Mouse (Mus musculus) gastrocnemius, postnatal 25 days (tissue): ENCODE measurements around the gene Adcy2. TPM values are rescaled to one million over a fixed set of nuclear protein-coding genes. Genes with fewer than 3 reads are reported as not detected.
A peak's percentile ranks its signal among the peaks of the same experiment; 100 is the strongest.

Source experiments
- DNase-seq: peaks from one replicate; pipeline ENCODE4 v3.0.0; 2022
- total RNA-seq, 2 experiments: library from RNA; stranded (reverse); gene quantifications; 1 replicate in 1 of 2; 2 replicates in 1 of 2; pipeline ENCODE4 v1.2.3; 2021

Gene Adcy2
- total RNA-seq, 2 experiments from 2014 or later, result 23.2 to 31.4 TPM

DNA sequence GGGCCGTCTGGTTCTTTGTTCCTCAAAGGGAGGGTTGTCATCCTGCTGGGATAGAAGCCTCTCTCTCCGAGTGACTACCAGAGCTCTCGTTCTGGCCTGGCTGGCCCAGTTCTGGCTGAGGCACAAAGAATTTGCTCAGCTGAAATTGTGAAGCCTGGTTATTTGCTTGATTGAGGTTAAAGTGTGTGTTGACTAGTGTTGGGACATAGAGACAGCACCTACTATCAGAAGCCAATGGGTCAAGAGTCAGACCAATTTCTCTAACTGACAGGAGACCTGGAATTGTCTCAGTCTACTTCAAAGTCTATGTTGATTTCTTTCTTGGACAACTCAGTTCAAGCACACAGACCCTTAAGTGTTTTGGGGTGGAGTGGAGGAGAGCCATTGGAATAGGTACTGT is 372.3 kb downstream of the Adcy2 start:
- no peak for DNase-seq

- DNase-seq, result no peak
Observed at GRCm38 (mm10) chr13:68622792-68623191, 376.5 kb downstream of the Adcy2 start.

- DNase-seq, result no peak
Observed at GRCm38 (mm10) chr13:68607652-68608405, 391.5 kb downstream of the Adcy2 start.

DNA sequence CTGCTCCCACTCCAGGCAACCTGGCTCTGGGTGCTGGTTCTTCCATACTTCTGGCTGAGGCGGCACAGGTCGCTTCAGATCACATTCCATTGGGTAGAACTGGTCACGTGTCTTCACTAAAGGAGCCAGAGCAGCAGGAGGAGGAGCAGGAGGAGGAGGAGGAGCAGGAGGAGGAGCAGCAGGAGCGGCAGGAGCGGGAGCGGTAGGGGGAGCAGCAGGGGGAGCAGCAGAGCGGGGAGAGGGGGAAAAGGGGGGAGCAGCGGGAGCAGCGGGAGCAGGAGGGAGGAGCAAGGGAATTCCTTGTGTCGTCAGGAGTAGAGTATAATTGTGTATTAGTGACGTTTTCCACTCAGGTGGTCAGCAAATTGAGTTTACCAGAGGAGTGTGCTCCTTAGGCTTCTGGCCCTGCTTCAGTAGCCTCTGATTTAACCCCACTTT is 393.6 kb downstream of the Adcy2 start:
- DNase-seq, result peak; percentile 34

GRCm38 (mm10) chr13:68603085-68603484 is 396.3 kb downstream of the Adcy2 start:
- DNase-seq, result no peak

- DNase-seq, result no peak
Observed at GRCm38 (mm10) chr13:68601184-68601583, 398.2 kb downstream of the Adcy2 start.

- no peak for DNase-seq
Observed at GRCm38 (mm10) chr13:68598953-68599352, 400.4 kb downstream of the Adcy2 start.

DNA sequence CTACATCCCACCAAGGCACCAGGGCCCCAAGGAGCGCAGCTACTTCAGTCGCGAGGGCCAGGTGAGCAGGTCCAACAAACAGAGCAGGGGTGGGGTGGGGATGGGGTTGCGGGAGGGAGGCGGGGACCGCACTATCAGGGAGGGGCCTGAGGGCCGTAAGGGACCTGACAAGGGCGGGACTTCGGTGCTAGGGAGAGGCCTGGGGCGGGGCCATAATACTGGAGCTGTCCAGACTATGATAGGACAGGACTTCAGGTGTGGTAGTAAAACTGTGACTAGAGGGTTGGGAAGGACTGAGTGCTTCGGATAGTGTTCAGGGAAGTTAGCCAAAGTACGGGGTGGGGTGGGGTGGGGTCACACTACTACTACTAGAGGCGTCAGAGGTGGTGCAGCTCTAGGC is 401.7 kb downstream of the Adcy2 start:
- DNase-seq, result no peak

GRCm38 (mm10) chr13:68597199-68597598 is 402.1 kb downstream of the Adcy2 start, which contains the start of gene 1700001L19Rik:
Gene 1700001L19Rik (plus strand): TSS chr13:68597421.
- DNase-seq, result no peak

GRCm38 (mm10) chr13:68593797-68594196 is 405.5 kb downstream of the Adcy2 start:
- DNase-seq, result no peak

DNA sequence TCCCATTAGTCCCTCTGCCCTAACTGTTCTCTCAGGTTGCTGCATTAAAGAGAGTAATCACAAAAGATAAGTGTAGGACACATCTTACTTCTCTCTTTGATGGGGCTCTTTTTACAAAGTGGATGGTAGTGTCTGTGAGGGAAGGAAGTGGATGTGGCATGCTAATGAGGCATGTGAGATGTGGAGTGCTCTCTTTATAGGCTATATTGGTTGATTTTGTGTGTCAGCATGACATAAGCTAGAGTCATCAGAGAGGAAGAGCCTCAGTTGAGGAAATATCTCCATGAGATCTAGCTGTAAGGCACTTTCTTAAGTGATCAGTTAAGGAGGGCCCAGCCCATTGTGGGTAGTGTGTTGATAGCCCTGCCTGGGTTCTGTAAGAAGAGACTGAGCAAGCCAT is 411.0 kb downstream of the Adcy2 start:
- no peak for DNase-seq

DNA sequence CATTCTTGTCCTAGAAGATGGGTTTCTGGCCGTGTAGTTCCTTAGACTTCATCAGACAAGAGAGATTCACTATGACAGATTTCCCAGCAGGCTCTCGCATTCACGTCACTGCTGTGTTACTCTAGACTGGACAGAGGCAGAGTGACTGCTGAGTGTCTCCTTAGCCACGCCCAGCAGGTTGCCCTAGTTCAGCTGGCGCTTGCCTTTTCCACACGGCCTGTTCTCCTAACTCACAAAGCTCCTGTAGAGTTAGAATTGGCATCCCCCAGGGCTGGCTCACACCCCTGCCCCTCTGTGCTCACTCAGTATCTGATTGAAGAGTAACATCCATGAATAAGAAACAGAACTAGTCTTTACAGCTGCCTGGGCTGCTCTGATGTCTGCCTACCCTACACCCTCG is 413.9 kb downstream of the Adcy2 start:
- no peak for DNase-seq

DNA sequence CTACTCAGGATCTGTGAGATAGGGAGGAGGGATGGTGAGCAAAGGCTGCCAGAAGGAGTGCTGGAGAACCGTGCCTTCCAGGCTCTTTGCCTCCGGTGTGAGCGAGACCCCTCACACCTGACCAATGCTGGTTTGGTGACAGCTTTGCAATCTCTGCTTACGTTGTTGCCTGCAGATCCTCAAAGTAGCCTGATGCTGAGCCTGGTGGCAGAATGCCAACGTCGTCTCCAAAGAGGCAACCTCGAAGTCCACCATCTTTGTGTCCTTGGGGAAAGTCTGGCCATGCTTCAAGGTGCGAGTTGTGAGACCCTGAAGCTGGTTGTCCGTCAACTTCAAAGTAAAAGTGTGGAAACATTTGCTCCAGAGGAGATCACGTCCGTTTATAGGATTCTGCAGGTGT is 415.4 kb downstream of the Adcy2 start:
- no peak for DNase-seq

DNA sequence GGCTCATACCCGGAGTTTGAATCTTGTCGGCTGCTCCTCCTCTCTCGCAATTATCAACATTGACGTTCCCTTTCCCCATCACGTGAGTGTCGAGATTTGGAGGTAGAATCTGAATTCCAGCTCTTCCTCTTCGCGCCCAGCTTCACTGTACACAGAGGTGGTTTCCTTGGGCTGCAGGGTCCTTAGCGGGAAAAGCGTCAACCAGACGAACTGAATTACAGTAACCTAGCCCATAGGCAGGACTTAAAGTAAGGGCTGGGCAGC is 416.9 kb downstream of the Adcy2 start:
- no peak for DNase-seq

DNA sequence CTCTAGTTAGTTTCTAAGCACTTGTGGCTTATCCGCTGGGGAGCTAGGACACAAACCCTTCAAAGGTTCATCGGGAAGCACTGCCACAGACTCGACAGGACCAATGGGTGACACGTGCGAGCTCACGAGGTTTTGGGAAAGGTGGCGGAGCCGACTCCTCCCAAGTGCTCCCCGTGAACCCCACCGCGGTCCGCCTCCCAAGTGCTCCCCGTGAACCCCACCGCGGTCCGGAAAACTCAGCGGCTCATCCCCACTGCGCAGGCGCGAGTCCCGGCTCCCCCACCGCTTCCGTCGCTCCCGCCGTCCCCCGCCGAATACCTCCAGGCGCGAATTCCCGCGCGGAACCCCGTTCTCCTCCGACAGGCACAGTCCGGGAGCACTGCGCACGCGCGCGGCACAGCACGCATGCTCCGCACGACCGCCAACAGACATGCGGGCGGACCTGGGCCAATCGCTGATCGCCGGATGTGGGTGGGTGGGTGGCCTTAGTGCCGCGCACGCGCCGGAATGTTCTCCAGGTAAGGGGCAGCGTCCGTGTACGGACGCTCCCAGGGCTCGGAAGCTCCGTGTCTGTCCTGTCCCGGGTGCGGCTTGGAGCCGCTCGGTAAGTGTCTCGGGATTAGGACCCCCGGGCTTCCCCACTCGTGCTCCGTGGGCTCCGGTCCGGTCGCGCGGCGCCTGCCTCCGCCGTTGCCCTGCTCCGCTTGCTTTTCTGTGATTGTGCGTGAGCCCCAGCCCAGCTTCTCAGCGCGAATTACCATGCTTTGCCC is 417.4 kb downstream of the Adcy2 start, which contains the start of the genes Mtrr and Fastkd3:
Gene Mtrr (minus strand): TSS at position 403 of the 770 bp plus-strand sequence.
Gene Fastkd3 (plus strand): TSS at position 488 of the 770 bp plus-strand sequence.
- peak; percentile 96 for DNase-seq

GRCm38 (mm10) chr13:68581086-68581740 is 418.1 kb downstream of the Adcy2 start:
- DNase-seq, result no peak

GRCm38 (mm10) chr13:68577945-68578344 is 421.4 kb downstream of the Adcy2 start:
- no peak for DNase-seq

DNA sequence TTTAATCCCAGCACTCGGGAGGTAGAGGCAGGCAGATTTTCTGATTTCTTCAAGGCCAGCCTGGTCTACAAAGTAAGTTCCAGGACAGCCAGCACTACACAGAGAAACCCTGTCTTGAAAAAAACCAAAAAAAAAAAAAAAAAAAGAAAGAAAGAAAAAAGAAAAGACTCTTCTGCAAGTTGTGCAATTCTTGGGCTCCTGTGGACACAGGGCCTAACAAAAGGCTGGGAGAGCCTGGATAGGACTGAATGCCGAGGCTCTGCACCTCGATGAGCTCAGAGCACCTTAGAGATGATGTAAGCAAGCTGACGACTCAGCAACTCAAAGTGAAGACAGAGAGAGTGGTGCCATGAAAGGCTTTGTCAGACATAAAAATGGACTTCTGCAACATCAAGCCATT is 424.9 kb downstream of the Adcy2 start:
- no peak for DNase-seq

- DNase-seq, result no peak
Observed at GRCm38 (mm10) chr13:68572966-68573913, 426.1 kb downstream of the Adcy2 start.

DNA sequence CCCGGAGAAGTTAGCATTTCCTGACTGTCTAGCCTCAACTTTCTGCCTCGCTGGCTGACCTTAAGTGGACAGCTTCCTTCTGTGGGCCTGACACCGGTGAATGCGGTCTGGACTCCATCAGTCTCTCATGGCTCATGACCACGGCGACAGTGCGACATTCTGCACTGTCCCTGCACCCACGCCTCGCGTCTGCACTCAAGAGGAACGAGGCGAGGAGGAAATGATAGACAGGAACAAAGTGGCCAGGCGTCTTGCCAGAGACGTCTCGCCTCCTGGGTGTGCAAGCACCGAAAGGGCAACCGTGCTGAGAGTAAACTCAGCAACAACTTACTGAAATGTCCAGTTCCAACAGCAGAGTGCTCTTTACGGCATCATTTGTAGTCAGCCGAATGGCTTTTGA is 427.1 kb downstream of the Adcy2 start:
- no peak for DNase-seq
